Mouse (Mus musculus): Measurements from ENCODE around the gene Cpa1. TPM values are rescaled to one million over a fixed set of nuclear protein-coding genes. Genes with fewer than 3 reads are reported as not detected.

Cpa1 gene
- under 1 TPM in 1 of 2 experiments, not detected in 1; 0.27 TPM for total RNA-seq (2021)

- intact Hi-C loops (cut with DNase I): no loop called here
- no peak for DNase-seq
Observed at GRCm38 (mm10) chr6:30638674-30639268, at the start of gene Cpa1. TSS of gene Cpa1 (plus strand) at chr6:30639218.

GRCm38 (mm10) chr6:30589819-30590218 lies 49.2 kb upstream of the Cpa1 start:
- intact Hi-C loops (cut with DNase I): no loop called here
- no peak for DNase-seq

- intact Hi-C loops (cut with DNase I): no loop called here
Observed at GRCm38 (mm10) chr6:30591851-30592404, 47.1 kb upstream of the Cpa1 start.

GRCm38 (mm10) chr6:30592417-30592974 lies 46.5 kb upstream of the Cpa1 start:
- DNase-seq: no peak
- intact Hi-C loops (cut with DNase I): no loop called here

More at GRCm38 (mm10) chr6:30591851-30592404, 47.1 kb upstream of the Cpa1 start:
- DNase-seq: no peak

GRCm38 (mm10) chr6:30594364-30594763 lies 44.7 kb upstream of the Cpa1 start:
- intact Hi-C loops (cut with DNase I): no loop called here
- no peak for DNase-seq

- no peak for DNase-seq
Observed at GRCm38 (mm10) chr6:30596230-30596898, 42.7 kb upstream of the Cpa1 start.

GRCm38 (mm10) chr6:30600033-30600432 lies 39.0 kb upstream of the Cpa1 start:
- intact Hi-C loops (cut with DNase I): no loop called here
- no peak for DNase-seq

More at GRCm38 (mm10) chr6:30596230-30596898, 42.7 kb upstream of the Cpa1 start:
- intact Hi-C loops (cut with DNase I): no loop called here

- no peak for DNase-seq
- intact Hi-C loops (cut with DNase I): no loop called here
Observed at GRCm38 (mm10) chr6:30600995-30601394, 38.0 kb upstream of the Cpa1 start.

GRCm38 (mm10) chr6:30604342-30604867 lies 34.6 kb upstream of the Cpa1 start:
- intact Hi-C loops (cut with DNase I): no loop called here
- no peak for DNase-seq

- intact Hi-C loops (cut with DNase I): no loop called here
- DNase-seq: no peak
Observed at GRCm38 (mm10) chr6:30605111-30605510, 33.9 kb upstream of the Cpa1 start.

- intact Hi-C loops (cut with DNase I): no loop called here
- DNase-seq: no peak
Observed at GRCm38 (mm10) chr6:30605672-30606071, 33.3 kb upstream of the Cpa1 start.

- DNase-seq: no peak
- intact Hi-C loops (cut with DNase I): no loop called here
Observed at GRCm38 (mm10) chr6:30610710-30611109, 28.3 kb upstream of the Cpa1 start, which contains the start of gene Cpa5. TSS of gene Cpa5 (plus strand) at chr6:30611010.

GRCm38 (mm10) chr6:30611212-30611611 lies 27.8 kb upstream of the Cpa1 start:
- intact Hi-C loops (cut with DNase I): no loop called here

GRCm38 (mm10) chr6:30614251-30614650 lies 24.8 kb upstream of the Cpa1 start:
- intact Hi-C loops (cut with DNase I): no loop called here
- DNase-seq: no peak

More at GRCm38 (mm10) chr6:30611212-30611611, 27.8 kb upstream of the Cpa1 start:
- DNase-seq: no peak

GRCm38 (mm10) chr6:30615741-30616140 lies 23.3 kb upstream of the Cpa1 start:
- DNase-seq: no peak
- intact Hi-C loops (cut with DNase I): no loop called here

GRCm38 (mm10) chr6:30616491-30616941 lies 22.5 kb upstream of the Cpa1 start:
- intact Hi-C loops (cut with DNase I): no loop called here
- DNase-seq: no peak

- DNase-seq: no peak
- intact Hi-C loops (cut with DNase I): no loop called here
Observed at GRCm38 (mm10) chr6:30617020-30617958, 21.7 kb upstream of the Cpa1 start.

- intact Hi-C loops (cut with DNase I): no loop called here
- no peak for DNase-seq
Observed at GRCm38 (mm10) chr6:30617959-30618590, 20.9 kb upstream of the Cpa1 start.

GRCm38 (mm10) chr6:30618735-30619134 lies 20.3 kb upstream of the Cpa1 start:
- no peak for DNase-seq
- intact Hi-C loops (cut with DNase I): no loop called here

GRCm38 (mm10) chr6:30619606-30620005 lies 19.4 kb upstream of the Cpa1 start:
- intact Hi-C loops (cut with DNase I): no loop called here
- DNase-seq: no peak
